Mouse (Mus musculus) liver, adult 2 months (tissue): ENCODE measurements at regions not wholly inside any gene's neighbourhood (a gene's known extent, or its start where the extent isn't known, plus 50 kb on each side); places are given as distances from the start of the nearest gene placed in this dataset.

ENCODE experiments used
- CTCF ChIP-seq: fragments of 200-500 bp; IDR thresholded peaks from 2 replicates; pipeline ENCODE4 v1.5.1; 2011; ENCODE audit warnings: low read depth, low read length, control low read depth
- POLR2A ChIP-seq: fragments of 200-500 bp; IDR thresholded peaks from 2 replicates; pipeline ENCODE4 v1.6.1; 2011; ENCODE audit warnings: low read length, control low read depth; ENCODE audit not compliant: insufficient read depth; ENCODE audit errors: extremely low read depth

DNA sequence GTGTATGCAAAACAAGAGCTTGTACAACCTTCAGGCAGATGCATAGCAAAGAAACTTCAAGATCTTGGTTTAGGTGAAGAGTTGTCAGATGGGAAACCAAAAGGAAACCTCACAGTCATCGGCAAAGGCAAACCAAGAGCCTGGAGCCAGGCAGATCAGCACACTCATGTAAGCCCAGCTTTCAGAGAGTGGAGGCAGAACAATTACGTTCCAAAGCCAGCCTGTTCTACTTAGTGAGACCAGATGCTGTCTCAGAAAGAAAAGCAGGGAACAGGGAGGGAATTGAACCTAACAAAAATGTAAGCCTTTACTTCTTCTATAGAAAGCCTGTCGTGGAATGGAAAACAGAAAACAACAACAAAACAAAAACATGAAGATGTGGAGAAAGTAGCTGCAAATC lies 97.4 kb upstream of the Btg1 start:
- TF ChIP-seq POLR2A (no peak), CTCF (no peak)
